Mouse (Mus musculus) kidney, adult 2 months (tissue): ENCODE measurements at regions not wholly inside any gene's neighbourhood (a gene's known extent, or its start where the extent isn't known, plus 50 kb on each side); places are given as distances from the start of the nearest gene placed in this dataset.

Experiments used
- CTCF ChIP-seq: fragments of 200-500 bp; conservative IDR thresholded peaks from 2 replicates; pipeline ENCODE4 v1.5.1; 2011; ENCODE audit warnings: low read depth, mild to moderate bottlenecking, control low read depth, low read length, moderate library complexity, mixed read lengths; ENCODE audit not compliant: insufficient read depth, insufficient read length
- POLR2A ChIP-seq: fragments of 200-500 bp; IDR thresholded peaks from one replicate; pipeline ENCODE4 v1.6.1; 2011; ENCODE audit warnings: low read depth, low read length, control low read depth

GRCm38 (mm10) chr7:117150355-117150754 lies 230.4 kb upstream of the Xylt1 start:
- TF ChIP-seq CTCF (no peak), POLR2A (no peak)
